19 mouse cellular contexts compared by ENCODE assay signal in the genomic region with DNA sequence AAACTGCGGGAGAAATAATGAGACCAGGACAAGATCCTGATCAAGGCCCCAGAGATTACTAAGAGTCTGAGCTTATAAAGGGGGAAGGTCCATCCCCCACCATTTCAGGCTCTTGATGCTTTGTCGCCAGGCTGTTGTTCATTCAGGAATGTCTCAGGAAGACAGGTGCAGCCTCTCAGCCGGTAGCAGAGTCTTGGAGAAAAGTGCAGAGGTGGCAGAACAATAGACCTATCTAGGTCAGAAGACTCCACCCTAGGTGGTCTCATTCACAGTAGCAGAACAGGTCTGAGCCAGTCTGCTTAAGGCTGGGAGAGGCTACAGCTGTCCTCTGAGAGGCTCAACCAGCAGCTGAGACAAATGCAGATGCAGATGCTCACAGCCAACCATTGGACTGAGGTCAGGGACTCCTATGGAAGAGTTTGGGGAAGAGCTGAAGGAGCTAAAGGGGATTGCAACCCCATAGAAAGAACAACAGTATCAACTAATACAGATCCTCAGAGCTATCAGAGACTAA. TPM values are rescaled to one million over a fixed set of nuclear protein-coding genes. Genes with fewer than 3 reads are reported as not detected.
"Had no signal": no experiment of that assay in that cellular context is flagged by ENCODE, and none has a peak within 500 bp of the region (broad histone marks: within the 10 kb centered on the region; RNA-seq: fewer than 3 reads in every experiment).

No protein-coding gene starts in this region.

- H3K9ac ChIP-seq: kidney, embryonic 15.5 days; limb, embryonic 12.5 days; limb, embryonic 15.5 days; liver, embryonic 12.5 days; liver, embryonic 15.5 days had no signal

- H3K36me3 ChIP-seq: limb, embryonic 12.5 days; limb, embryonic 15.5 days; liver, embryonic 15.5 days had no signal

- H3K4me1 ChIP-seq: kidney, embryonic 15.5 days; limb, embryonic 12.5 days; limb, embryonic 15.5 days; liver, embryonic 12.5 days; liver, embryonic 15.5 days had no signal

- H3K4me3 ChIP-seq: kidney, embryonic 15.5 days; left cerebral cortex, adult 2 months; limb, embryonic 12.5 days; limb, embryonic 15.5 days; liver, embryonic 12.5 days; liver, embryonic 15.5 days had no signal

- H3K9me3 ChIP-seq: kidney, embryonic 15.5 days; limb, embryonic 12.5 days; limb, embryonic 15.5 days; liver, embryonic 12.5 days; liver, embryonic 15.5 days had no signal

- H3K27ac ChIP-seq: kidney, embryonic 15.5 days; left cerebral cortex, adult 2 months; limb, embryonic 12.5 days; limb, embryonic 15.5 days; liver, embryonic 12.5 days; liver, embryonic 15.5 days had no signal

- H3K27me3 ChIP-seq: kidney, embryonic 15.5 days; limb, embryonic 12.5 days; limb, embryonic 15.5 days; liver, embryonic 12.5 days; liver, embryonic 15.5 days had no signal

- ATAC-seq: liver, embryonic 12.5 days had no signal

- H3K4me2 ChIP-seq: kidney, embryonic 15.5 days; limb, embryonic 12.5 days; limb, embryonic 15.5 days; liver, embryonic 12.5 days; liver, embryonic 15.5 days; midbrain, embryonic 11.5 days had no signal

- DNase-seq: kidney, adult 2 months; kidney, postnatal 10 days; kidney, postnatal 36 days; layer of hippocampus, postnatal 36 days; lung, adult 2 months; lung, postnatal 14 days; lung, postnatal 4 days; midbrain, embryonic 14.5 days; thymus, adult 18-20 months; thymus, postnatal 36 days had no signal

RNA-seq across cellular contexts. Expression of gene Pdk4, which starts 13.8 kb away (rescaled TPM):
- total RNA-seq: megakaryocyte progenitor cell, adult 5-6 weeks; megakaryocyte-erythroid progenitor cell, adult 5-6 weeks had no signal
